Mouse (Mus musculus) layer of hippocampus, adult 11-12 months (tissue): ENCODE measurements at regions not wholly inside any gene's neighbourhood (a gene's known extent, or its start where the extent isn't known, plus 50 kb on each side); places are given as distances from the start of the nearest gene placed in this dataset.
"Not testable (repeated sequence)": the region's sequence is repeated elsewhere in the genome, so short reads cannot be mapped to it uniquely, and the experiment has no call there.

ENCODE experiments used
- DNase-seq: peaks from one replicate; pipeline ENCODE4 v3.0.0; 2022; ENCODE audit warnings: low spot score

- no peak for DNase-seq
Measured at GRCm38 (mm10) chr5:3247333-3247732, 94.0 kb upstream of the Cdk6 start.

GRCm38 (mm10) chr5:3250273-3250672 is 91.0 kb upstream of the Cdk6 start:
- DNase-seq = no peak

GRCm38 (mm10) chr5:3260289-3260688 is 81.0 kb upstream of the Cdk6 start:
- DNase-seq = no peak

- DNase-seq = not testable (repeated sequence)
Measured at GRCm38 (mm10) chr5:3264988-3265738, 76.1 kb upstream of the Cdk6 start.

- no peak for DNase-seq
Measured at GRCm38 (mm10) chr5:3267021-3267420, 74.3 kb upstream of the Cdk6 start.

- DNase-seq = no peak
Measured at GRCm38 (mm10) chr5:3269760-3270159, 71.5 kb upstream of the Cdk6 start.

GRCm38 (mm10) chr5:3273140-3273539 is 68.1 kb upstream of the Cdk6 start:
- DNase-seq = not testable (repeated sequence)

GRCm38 (mm10) chr5:3277241-3277640 is 64.0 kb upstream of the Cdk6 start:
- not testable (repeated sequence) for DNase-seq

- DNase-seq = not testable (repeated sequence)
Measured at GRCm38 (mm10) chr5:3278956-3279355, 62.3 kb upstream of the Cdk6 start.

GRCm38 (mm10) chr5:3281911-3282506 is 59.3 kb upstream of the Cdk6 start:
- not testable (repeated sequence) for DNase-seq

- no peak for DNase-seq
Measured at GRCm38 (mm10) chr5:3283083-3283482, 58.2 kb upstream of the Cdk6 start.

GRCm38 (mm10) chr5:3284335-3284734 is 57.0 kb upstream of the Cdk6 start:
- not testable (repeated sequence) for DNase-seq

GRCm38 (mm10) chr5:3289991-3290417 is 51.3 kb upstream of the Cdk6 start:
- DNase-seq = not testable (repeated sequence)
